Mouse (Mus musculus): Measurements from ENCODE around the gene Cd300lf. TPM values are rescaled to one million over a fixed set of nuclear protein-coding genes. Genes with fewer than 3 reads are reported as not detected.

Gene Cd300lf
- polyA plus RNA-seq, 1 experiment from 2014 or later, result 5.5 TPM

DNA sequence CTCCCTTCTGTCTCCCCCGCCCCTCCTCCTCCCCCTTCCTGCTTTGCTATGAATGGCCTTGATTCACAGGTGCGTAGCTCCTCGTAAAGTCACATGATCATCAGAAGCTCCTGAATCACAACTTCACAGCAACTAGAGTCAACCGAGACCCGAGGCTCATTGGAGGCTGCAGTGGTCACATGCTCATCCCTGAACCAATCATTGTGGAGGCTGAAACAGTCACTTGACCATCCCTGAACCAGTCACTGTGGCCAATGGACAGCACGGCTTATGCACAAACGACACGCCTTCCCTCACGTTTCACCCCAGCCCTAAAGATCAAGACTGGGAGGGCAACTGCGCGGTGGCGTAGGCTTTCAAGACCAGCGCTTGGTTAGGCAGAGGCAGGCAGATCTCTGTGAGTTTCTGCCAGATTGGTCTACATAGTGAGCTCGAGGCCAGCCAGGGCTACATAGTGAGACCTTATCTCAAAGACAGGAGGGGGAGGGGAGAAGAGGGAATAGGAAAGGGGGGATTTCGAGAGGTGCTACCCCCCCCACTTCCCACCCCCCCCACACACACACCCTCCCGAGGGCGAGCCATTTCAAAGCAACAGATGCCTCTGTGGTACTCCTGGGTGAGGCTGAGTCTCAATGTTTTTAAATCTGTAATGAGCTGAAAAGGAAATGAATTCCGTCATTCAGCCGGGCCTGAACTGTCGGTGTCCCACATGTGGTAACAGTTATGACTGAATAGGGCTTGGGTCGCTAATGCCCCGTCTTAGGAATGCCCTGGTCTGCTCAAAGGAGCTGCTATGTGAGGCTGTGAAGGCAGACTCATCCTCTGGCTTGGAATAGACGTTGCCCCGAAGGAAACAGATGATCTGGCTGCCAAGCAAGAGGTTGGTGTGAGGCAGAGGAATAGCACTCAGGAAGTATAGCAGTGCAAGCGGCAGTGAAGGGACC is 30.1 kb downstream of the Cd300lf start:
- no peaks in the 10 kb centered on the region for H3K4me1 ChIP-seq (ENCODE audit: control insufficient read depth, low read depth, low read length)
- ATAC-seq (ENCODE audit: low read depth), result no peak
- no peaks in the 10 kb centered on the region for H3K36me3 ChIP-seq (ENCODE audit: control insufficient read depth, insufficient read depth)
- H3K4me2 ChIP-seq (ENCODE audit: low read depth, low read length), result no peak overlapping the region
- H3K27ac ChIP-seq (ENCODE audit: low read length), result no peak overlapping the region
- no peaks in the 10 kb centered on the region for H3K27me3 ChIP-seq (ENCODE audit: control insufficient read depth, insufficient read depth, low read depth, low read length)
- 70% methylated on average over 25 of the region's 25 CpGs for WGBS (ENCODE audit: insufficient replicate concordance)
- no peak overlapping the region for H3K4me3 ChIP-seq (ENCODE audit: low read depth, low read length)
- no peaks in the 10 kb centered on the region for H3K9me3 ChIP-seq (replicated peaks; ENCODE audit: control insufficient read depth, low read length)
- H3K9ac ChIP-seq (ENCODE audit: low read depth, low read length), result no peak overlapping the region

DNA sequence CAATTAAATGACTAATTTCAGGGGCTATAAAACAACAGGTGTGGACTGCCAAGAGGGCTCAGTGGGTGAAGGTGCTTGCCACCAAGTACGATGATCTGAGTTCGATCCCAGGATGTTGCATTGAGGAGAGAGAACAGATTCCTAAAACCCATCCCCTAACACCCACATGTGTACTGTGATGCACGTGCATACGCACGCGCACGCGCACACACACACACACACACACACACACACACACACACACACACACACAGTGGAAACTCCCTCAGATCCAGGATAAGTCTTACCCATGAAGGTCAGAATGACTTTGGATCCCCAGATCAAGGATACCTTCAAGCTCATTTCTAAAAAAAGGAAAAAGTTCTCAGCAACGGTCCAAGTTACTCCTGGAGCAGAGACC is 31.7 kb downstream of the Cd300lf start:
- H3K9ac ChIP-seq (ENCODE audit: low read depth, low read length), result no peak overlapping the region
- H3K4me3 ChIP-seq (ENCODE audit: low read depth, low read length), result no peak overlapping the region
- ATAC-seq (ENCODE audit: low read depth), result no peak
- no peaks in the 10 kb centered on the region for H3K36me3 ChIP-seq (ENCODE audit: control insufficient read depth, insufficient read depth)
- no peak overlapping the region for H3K27ac ChIP-seq (ENCODE audit: low read length)
- 83% methylated on average over 9 of the region's 9 CpGs for WGBS (ENCODE audit: insufficient replicate concordance)
- no peaks in the 10 kb centered on the region for H3K27me3 ChIP-seq (ENCODE audit: control insufficient read depth, insufficient read depth, low read depth, low read length)
- H3K9me3 ChIP-seq (replicated peaks; ENCODE audit: control insufficient read depth, low read length), result no peaks in the 10 kb centered on the region
- H3K4me1 ChIP-seq (ENCODE audit: control insufficient read depth, low read depth, low read length), result no peaks in the 10 kb centered on the region
- no peak overlapping the region for H3K4me2 ChIP-seq (ENCODE audit: low read depth, low read length)

DNA sequence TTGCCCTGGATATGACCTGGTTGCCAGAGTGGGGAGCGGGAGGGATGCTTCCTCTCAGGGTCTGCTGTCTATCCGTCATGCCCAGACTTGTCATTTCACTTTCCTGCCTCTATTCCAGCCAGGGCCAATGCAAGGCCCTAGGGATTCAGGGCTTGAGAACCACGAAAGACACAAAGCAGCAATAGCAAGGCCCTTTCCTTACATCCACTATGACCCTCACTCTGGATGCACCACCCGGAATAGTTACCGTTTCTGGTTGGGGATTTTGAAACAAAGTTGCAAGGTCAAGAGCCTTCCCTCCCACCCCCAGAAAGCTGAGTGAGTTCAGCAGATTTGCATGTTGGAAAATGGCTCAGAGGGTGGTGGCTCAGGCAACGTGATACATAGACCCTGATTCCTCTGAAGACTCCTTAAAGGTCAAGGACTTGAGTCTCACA is 32.2 kb downstream of the Cd300lf start:
- H3K27ac ChIP-seq (ENCODE audit: low read length), result no peak overlapping the region
- 48% methylated on average over 6 of the region's 6 CpGs for WGBS (ENCODE audit: insufficient replicate concordance)
- H3K36me3 ChIP-seq (ENCODE audit: control insufficient read depth, insufficient read depth), result no peaks in the 10 kb centered on the region
- ATAC-seq (ENCODE audit: low read depth), result no peak
- H3K4me1 ChIP-seq (ENCODE audit: control insufficient read depth, low read depth, low read length), result no peaks in the 10 kb centered on the region
- no peak overlapping the region for H3K4me3 ChIP-seq (ENCODE audit: low read depth, low read length)
- H3K27me3 ChIP-seq (ENCODE audit: control insufficient read depth, insufficient read depth, low read depth, low read length), result no peaks in the 10 kb centered on the region
- H3K4me2 ChIP-seq (ENCODE audit: low read depth, low read length), result no peak overlapping the region
- no peak overlapping the region for H3K9ac ChIP-seq (ENCODE audit: low read depth, low read length)
- no peaks in the 10 kb centered on the region for H3K9me3 ChIP-seq (replicated peaks; ENCODE audit: control insufficient read depth, low read length)

DNA sequence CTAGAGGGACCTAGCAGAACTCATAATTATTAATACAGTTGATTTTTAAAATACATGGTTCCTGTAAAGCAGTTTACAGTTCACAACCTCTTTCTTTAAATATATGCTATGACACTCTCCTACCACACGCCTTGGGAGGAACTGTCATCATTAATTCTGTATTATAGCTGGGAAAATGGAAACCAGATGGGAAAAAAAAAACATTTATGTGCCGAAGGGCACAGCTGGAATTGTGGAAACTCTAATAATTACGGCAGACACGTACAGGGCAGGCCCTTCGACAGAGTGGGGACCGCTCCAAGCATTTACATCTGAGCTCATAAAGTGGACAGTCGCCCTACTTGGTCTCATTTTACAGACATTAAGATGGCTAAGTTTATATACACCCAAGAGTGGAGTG is 33.1 kb downstream of the Cd300lf start:
- no peak overlapping the region for H3K4me3 ChIP-seq (ENCODE audit: low read depth, low read length)
- H3K9ac ChIP-seq (ENCODE audit: low read depth, low read length), result no peak overlapping the region
- H3K27ac ChIP-seq (ENCODE audit: low read length), result no peak overlapping the region
- no peaks in the 10 kb centered on the region for H3K4me1 ChIP-seq (ENCODE audit: control insufficient read depth, low read depth, low read length)
- H3K4me2 ChIP-seq (ENCODE audit: low read depth, low read length), result no peak overlapping the region
- no peaks in the 10 kb centered on the region for H3K9me3 ChIP-seq (replicated peaks; ENCODE audit: control insufficient read depth, low read length)
- no peaks in the 10 kb centered on the region for H3K36me3 ChIP-seq (ENCODE audit: control insufficient read depth, insufficient read depth)
- ATAC-seq (ENCODE audit: low read depth), result no peak
- 66% methylated on average over 7 of the region's 7 CpGs for WGBS (ENCODE audit: insufficient replicate concordance)
- H3K27me3 ChIP-seq (ENCODE audit: control insufficient read depth, insufficient read depth, low read depth, low read length), result no peaks in the 10 kb centered on the region

DNA sequence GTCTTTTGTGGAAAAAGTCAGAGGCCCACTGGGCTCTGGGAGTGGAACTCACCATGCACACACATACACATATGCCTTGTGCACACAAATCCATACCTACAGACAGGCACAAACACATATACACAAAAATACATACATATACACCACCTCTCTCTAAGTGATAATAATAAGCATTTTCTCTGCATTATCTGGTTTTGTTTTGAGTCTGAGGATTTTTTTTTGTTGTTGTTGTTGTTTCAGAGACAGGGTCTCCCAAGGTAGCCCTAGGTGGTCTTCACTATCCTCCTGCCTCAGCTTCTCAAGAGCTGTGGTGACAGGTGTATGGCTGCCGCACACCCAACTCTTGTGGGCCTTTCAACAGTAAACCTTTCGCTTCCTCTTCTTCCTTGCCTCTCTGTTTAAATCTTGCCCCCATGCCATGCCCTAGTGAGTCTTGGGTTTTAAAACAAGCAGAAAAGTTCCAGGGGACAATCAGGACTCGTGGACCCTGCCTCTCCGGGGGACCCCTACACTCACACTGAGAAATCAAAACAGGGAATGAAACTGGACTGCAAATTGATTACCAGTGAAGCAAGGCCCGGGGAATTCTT is 33.7 kb downstream of the Cd300lf start:
- 49% methylated on average over 5 of the region's 5 CpGs for WGBS (ENCODE audit: insufficient replicate concordance)
- no peak for ATAC-seq (ENCODE audit: low read depth)
- Histone ChIP-seq H3K36me3 (ENCODE audit: control insufficient read depth, insufficient read depth) (no peaks in the 10 kb centered on the region), H3K27me3 (ENCODE audit: control insufficient read depth, insufficient read depth, low read depth, low read length) (no peaks in the 10 kb centered on the region), H3K9me3 (replicated peaks; ENCODE audit: control insufficient read depth, low read length) (no peaks in the 10 kb centered on the region), H3K4me3 (ENCODE audit: low read depth, low read length) (no peak overlapping the region), H3K4me1 (ENCODE audit: control insufficient read depth, low read depth, low read length) (no peaks in the 10 kb centered on the region), H3K27ac (ENCODE audit: low read length) (no peak overlapping the region), H3K9ac (ENCODE audit: low read depth, low read length) (no peak overlapping the region), H3K4me2 (ENCODE audit: low read depth, low read length) (no peak overlapping the region)

DNA sequence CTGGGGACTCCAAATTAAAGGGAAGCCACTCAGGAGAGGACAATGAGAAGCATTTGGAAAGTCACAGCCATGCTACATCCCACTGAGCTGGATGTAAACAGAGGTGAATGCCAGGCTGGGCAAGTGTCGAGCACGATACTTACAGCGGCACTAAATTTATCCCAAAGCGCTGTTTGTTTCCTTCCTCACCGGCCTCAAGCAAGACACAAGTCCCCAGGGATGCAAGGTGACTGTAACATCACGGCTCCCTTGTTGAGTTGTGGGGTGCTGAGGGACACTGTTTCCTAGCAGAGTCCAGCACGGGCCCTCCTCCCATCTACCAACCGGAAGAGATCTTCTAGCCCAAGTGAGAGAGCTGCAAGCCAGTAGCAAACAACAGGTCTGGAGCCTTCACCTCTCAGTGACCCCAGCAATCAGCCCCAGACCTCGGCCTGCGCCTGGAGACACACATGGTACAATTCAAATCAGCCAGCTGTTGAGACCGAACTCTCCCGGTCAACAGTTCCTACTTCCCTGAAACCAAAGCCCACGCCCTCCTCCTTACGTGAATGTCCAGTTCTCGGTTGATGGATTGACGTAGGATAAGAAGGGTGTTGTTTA is 34.5 kb downstream of the Cd300lf start:
- WGBS (ENCODE audit: insufficient replicate concordance), result 53% methylated on average over 16 of the region's 16 CpGs
- Histone ChIP-seq H3K4me1 (ENCODE audit: control insufficient read depth, low read depth, low read length) (no peaks in the 10 kb centered on the region), H3K9ac (ENCODE audit: low read depth, low read length) (no peak overlapping the region), H3K36me3 (ENCODE audit: control insufficient read depth, insufficient read depth) (no peaks in the 10 kb centered on the region), H3K4me3 (ENCODE audit: low read depth, low read length) (no peak overlapping the region), H3K4me2 (ENCODE audit: low read depth, low read length) (no peak overlapping the region), H3K9me3 (replicated peaks; ENCODE audit: control insufficient read depth, low read length) (no peaks in the 10 kb centered on the region), H3K27ac (ENCODE audit: low read length) (no peak overlapping the region), H3K27me3 (ENCODE audit: control insufficient read depth, insufficient read depth, low read depth, low read length) (no peaks in the 10 kb centered on the region)
- ATAC-seq (ENCODE audit: low read depth), result no peak

DNA sequence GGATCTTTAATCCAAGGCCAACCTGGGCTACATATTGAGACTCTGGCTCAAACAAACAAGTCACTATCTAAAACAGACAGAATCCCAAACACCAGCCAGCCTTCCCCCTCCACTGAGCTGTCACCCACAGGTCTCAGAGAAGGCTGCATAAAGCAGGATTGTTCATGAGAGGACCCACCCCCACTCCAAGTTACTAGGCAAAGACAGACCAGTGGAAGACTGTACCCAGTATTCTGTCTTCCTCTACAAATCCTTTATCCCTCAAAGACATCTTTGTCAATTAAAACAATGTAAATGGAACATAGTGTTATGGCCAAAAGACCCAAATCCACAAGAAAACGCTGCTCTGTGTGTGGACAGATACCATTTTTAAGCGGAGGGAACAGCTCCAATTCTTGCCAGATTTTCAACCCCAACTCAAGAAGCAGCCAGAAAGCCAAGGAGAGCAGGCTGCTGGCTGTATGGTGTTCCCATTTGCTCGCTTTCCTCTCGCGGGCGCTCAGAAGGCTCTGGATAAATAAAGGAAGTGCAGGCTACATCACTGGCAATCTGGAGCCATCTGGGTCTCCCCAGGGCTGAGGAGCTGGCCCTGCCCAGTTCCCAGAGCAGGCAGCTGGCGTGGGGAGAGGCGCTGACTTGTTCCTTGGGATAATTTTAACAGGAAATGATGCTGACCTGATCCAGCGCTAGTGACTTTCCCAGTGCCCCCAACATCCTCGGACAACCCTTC is 35.4 kb downstream of the Cd300lf start:
- Histone ChIP-seq H3K27ac (ENCODE audit: low read length) (no peak overlapping the region), H3K4me3 (ENCODE audit: low read depth, low read length) (no peak overlapping the region), H3K4me1 (ENCODE audit: control insufficient read depth, low read depth, low read length) (no peaks in the 10 kb centered on the region), H3K9ac (ENCODE audit: low read depth, low read length) (no peak overlapping the region), H3K27me3 (ENCODE audit: control insufficient read depth, insufficient read depth, low read depth, low read length) (no peaks in the 10 kb centered on the region), H3K4me2 (ENCODE audit: low read depth, low read length) (no peak overlapping the region), H3K9me3 (replicated peaks; ENCODE audit: control insufficient read depth, low read length) (peaks cover 2% of the 10 kb centered on the region; the same call in 1 of the 2 replicates), H3K36me3 (ENCODE audit: control insufficient read depth, insufficient read depth) (no peaks in the 10 kb centered on the region)
- ATAC-seq (ENCODE audit: low read depth), result no peak
- WGBS (ENCODE audit: insufficient replicate concordance), result 37% methylated on average over 10 of the region's 10 CpGs

DNA sequence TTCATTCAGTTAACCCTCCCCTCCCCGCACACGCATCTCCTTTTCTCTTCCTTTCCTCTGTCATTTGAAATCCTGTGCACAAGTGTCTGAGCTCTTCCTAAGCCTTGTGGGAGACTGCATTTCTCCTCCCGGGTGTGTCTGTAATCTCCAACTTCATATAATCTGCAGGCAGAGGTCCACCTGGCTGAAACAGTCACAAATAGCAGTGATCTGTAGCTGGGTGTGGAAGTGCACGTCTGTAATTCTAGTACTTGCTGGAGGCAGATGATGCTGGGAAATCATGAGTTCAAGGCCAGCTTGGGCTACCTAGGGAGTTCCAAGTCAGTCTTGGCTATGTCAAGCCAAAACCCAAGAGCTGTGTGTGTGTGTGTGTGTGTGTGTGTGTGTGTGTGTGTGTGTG is 41.7 kb downstream of the Cd300lf start:
- no peak overlapping the region for H3K4me2 ChIP-seq (ENCODE audit: low read depth, low read length)
- no peaks in the 10 kb centered on the region for H3K4me1 ChIP-seq (ENCODE audit: control insufficient read depth, low read depth, low read length)
- no peak overlapping the region for H3K4me3 ChIP-seq (ENCODE audit: low read depth, low read length)
- no peaks in the 10 kb centered on the region for H3K36me3 ChIP-seq (ENCODE audit: control insufficient read depth, insufficient read depth)
- H3K9ac ChIP-seq (ENCODE audit: low read depth, low read length), result no peak overlapping the region
- H3K9me3 ChIP-seq (replicated peaks; ENCODE audit: control insufficient read depth, low read length), result peaks cover 2% of the 10 kb centered on the region; the same call in 1 of the 2 replicates
- no peak for ATAC-seq (ENCODE audit: low read depth)
- 11% methylated on average over 4 of the region's 4 CpGs for WGBS (ENCODE audit: insufficient replicate concordance)
- H3K27ac ChIP-seq (ENCODE audit: low read length), result no peak overlapping the region
- peaks cover 15% of the 10 kb centered on the region for H3K27me3 ChIP-seq (ENCODE audit: control insufficient read depth, insufficient read depth, low read depth, low read length)
